Mouse (Mus musculus) embryonic facial prominence, embryonic 15.5 days (tissue): Measurements from ENCODE around the gene Zfp652. TPM values are rescaled to one million over a fixed set of nuclear protein-coding genes. Genes with fewer than 3 reads are reported as not detected.

Experiments used
- ATAC-seq: fragments of 200-750 bp; cut with Nextera tagmentation; 2 replicates; pipeline ENCODE4 v1.8.0; 2017; ENCODE audit warnings: low read depth, moderate TSS enrichment; ENCODE audit not compliant: insufficient number of reproducible peaks, low FRiP score, low TSS enrichment
- H3K27ac ChIP-seq: fragments of 300-500 bp; sonication (generic); replicated peaks from 2 replicates; pipeline ENCODE4 v1.5.1; 2015; ENCODE audit warnings: mild to moderate bottlenecking, inconsistent platforms
- H3K27me3 ChIP-seq: fragments of 300-500 bp; sonication (generic); 2 replicates; pipeline ENCODE4 v1.6.1; 2015; ENCODE audit warnings: inconsistent platforms
- H3K36me3 ChIP-seq: fragments of 300-500 bp; sonication (generic); 2 replicates; pipeline ENCODE4 v1.6.1; 2015; ENCODE audit warnings: mild to moderate bottlenecking, inconsistent platforms
- H3K4me1 ChIP-seq: fragments of 300-500 bp; sonication (generic); 2 replicates; pipeline ENCODE4 v1.6.1; 2015; ENCODE audit warnings: inconsistent platforms
- H3K4me2 ChIP-seq: fragments of 300-500 bp; sonication (generic); replicated peaks from 2 replicates; pipeline ENCODE4 v1.6.1; 2015; ENCODE audit warnings: mild to moderate bottlenecking, inconsistent platforms
- H3K4me3 ChIP-seq: fragments of 300-500 bp; sonication (generic); replicated peaks from 2 replicates; pipeline ENCODE4 v1.5.1; 2015; ENCODE audit warnings: mild to moderate bottlenecking, inconsistent platforms
- H3K9ac ChIP-seq: fragments of 300-500 bp; sonication (generic); 2 replicates; pipeline ENCODE4 v1.6.1; 2015; ENCODE audit warnings: inconsistent platforms
- H3K9me3 ChIP-seq: fragments of 300-500 bp; sonication (generic); replicated peaks from 2 replicates; pipeline ENCODE4 v1.6.1; 2016; ENCODE audit warnings: inconsistent platforms
- WGBS: fragments of 180-500 bp; shearing (Covaris S2); methylation state at CpG from one replicate; pipeline ENCODE4 v1.1.7; 2015; 5-methylcytosine and 5-hydroxymethylcytosine counted together
- polyA plus RNA-seq: library from polyadenylated mRNA; unstranded; fragments of >200 nt; fragmentation: Nextera tagmentation; extraction: Ambion mirVana; gene quantifications from 2 replicates; pipeline ENCODE4 v1.2.1, GENCODE M21; 2015

Zfp652 gene
- polyA plus RNA-seq, 1 experiment from 2014 or later = 25.6 TPM

DNA sequence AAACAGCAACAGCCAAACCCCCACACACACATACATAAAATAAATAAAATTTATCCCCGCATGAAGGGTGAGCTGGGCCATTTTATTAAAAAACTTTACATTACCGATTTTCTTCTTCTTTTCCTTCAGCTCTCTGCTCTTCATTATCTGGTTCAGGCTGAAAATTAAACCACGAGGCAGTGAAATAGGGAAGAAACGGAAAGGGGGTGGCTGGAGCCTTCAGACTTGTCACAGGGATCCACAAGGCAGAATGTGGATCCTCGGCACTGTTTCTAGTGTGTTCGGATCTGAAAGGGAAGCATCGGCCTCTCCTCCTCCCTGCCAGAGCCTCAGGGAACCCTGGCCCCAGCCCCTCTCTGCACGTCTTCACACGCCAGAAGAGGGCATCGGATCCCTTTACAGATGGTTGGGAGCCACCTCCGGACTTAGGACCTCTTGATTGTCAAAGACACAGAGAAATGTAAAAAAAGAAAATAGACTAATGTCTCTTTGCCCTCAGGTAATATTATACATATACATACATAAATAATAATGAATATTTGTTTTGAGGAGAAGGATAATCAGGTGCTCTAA is 25.3 kb upstream of the Zfp652 start:
- H3K27ac ChIP-seq = no peak overlapping the region
- H3K27me3 ChIP-seq = no peaks in the 10 kb centered on the region
- ATAC-seq = no peak
- 22% methylated on average over 11 of the region's 11 CpGs for WGBS
- no peak overlapping the region for H3K4me3 ChIP-seq
- H3K4me1 ChIP-seq = peaks cover 20% of the 10 kb centered on the region
- no peaks in the 10 kb centered on the region for H3K9me3 ChIP-seq
- H3K36me3 ChIP-seq = no peaks in the 10 kb centered on the region
- H3K4me2 ChIP-seq = no peak overlapping the region
- no peak overlapping the region for H3K9ac ChIP-seq

DNA sequence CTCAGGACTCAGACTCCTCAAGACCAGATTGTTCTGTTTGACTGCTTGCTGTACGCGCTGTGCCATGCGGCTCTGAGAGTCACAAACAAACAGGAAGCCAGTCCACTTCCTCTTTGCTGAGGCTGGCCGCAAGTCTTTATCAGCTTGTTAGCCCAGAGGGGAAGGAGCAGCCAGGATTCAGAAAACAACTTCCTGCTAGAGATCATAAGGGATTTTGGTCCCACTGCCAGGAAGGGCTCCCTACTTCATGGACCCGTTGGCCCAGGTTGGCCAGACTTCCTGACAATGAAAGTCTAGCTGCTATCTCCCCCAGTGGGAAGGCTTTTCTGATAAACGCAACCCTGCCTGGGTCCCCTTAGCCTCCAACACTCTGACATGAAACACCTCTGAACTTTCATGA is 24.0 kb upstream of the Zfp652 start:
- H3K9ac ChIP-seq = no peak overlapping the region
- 0 out of 2 replicates have a peak, but pooled peaks have one; percentile 29 for ATAC-seq
- peaks cover 17% of the 10 kb centered on the region for H3K4me1 ChIP-seq
- H3K4me3 ChIP-seq = no peak overlapping the region
- WGBS = 61% methylated on average over 6 of the region's 6 CpGs
- H3K27ac ChIP-seq = peak overlapping the region; percentile 40; the same call in 1 of the 2 replicates
- H3K27me3 ChIP-seq = no peaks in the 10 kb centered on the region
- no peaks in the 10 kb centered on the region for H3K36me3 ChIP-seq
- no peaks in the 10 kb centered on the region for H3K9me3 ChIP-seq
- no peak overlapping the region for H3K4me2 ChIP-seq

DNA sequence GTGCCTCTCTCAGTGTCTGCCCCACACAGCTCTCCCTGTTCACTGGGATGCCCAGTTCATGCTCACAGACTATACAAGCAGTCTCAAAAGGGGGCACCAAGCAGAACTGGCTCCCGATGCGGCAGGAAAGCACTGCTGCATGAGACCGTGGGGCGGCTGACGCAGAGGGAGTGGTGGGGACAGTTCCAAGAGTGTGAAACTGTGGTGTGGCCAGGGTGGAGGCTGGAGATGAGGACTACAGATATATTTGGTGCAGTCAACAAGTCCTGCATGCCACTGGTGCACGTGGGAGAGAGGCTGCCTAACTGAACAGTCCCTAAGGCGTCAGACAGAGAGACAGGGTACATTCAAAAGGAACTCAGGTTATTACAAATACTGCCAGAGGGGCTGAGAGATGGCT is 23.5 kb upstream of the Zfp652 start:
- no peaks in the 10 kb centered on the region for H3K27me3 ChIP-seq
- no peak overlapping the region for H3K9ac ChIP-seq
- H3K4me2 ChIP-seq = no peak overlapping the region
- no peaks in the 10 kb centered on the region for H3K9me3 ChIP-seq
- no peaks in the 10 kb centered on the region for H3K36me3 ChIP-seq
- no peak overlapping the region for H3K4me3 ChIP-seq
- WGBS = 45% methylated on average over 7 of the region's 7 CpGs
- no peak for ATAC-seq
- H3K27ac ChIP-seq = peak overlapping the region; percentile 40; the same call in 1 of the 2 replicates
- H3K4me1 ChIP-seq = peaks cover 17% of the 10 kb centered on the region

DNA sequence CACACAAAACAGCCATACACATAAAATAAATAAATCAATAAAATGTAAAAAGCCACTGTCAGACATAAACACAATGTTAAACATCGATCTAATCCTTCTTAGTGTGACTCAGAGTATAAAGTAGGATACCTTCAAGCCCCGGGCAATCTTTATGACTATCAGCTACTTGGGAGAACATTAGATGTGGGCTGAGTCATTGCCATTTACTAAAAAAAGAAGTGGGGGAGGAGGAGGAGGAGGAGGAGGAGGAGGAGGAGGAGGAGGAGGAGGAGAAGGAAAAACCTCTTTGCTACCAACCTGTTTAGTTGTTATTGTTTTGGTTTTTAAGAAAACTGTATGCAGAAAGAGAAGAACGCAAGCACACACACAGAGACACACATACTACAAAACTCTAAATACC is 22.9 kb upstream of the Zfp652 start:
- no peaks in the 10 kb centered on the region for H3K27me3 ChIP-seq
- WGBS = 72% methylated on average over 3 of the region's 3 CpGs

DNA sequence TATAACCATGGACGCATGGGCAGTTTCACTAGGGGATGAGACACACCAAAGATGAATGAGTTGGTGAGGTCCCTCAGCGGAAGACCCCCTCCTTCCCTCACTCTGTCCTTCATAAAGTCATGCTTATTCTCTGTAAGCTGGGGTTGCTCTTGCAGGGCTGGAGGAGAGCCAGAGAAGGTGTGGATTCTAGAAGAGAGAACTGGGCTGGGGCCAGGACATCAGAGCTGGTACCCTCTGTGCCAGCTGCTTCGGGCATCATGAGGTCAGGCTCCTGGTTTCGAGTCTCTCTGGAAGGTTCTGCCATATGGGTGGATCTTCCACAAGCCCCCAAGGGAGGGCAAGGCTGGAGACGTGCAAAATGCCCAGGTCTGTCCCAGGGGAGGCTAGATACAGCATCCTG is 13.9 kb upstream of the Zfp652 start:
- Histone ChIP-seq H3K4me2 (no peak overlapping the region), H3K36me3 (no peaks in the 10 kb centered on the region), H3K27ac (no peak overlapping the region), H3K4me1 (peaks cover 9% of the 10 kb centered on the region; the same call in 1 of the 2 replicates), H3K9ac (no peak overlapping the region), H3K27me3 (no peaks in the 10 kb centered on the region), H3K9me3 (no peaks in the 10 kb centered on the region), H3K4me3 (no peak overlapping the region)
- no peak for ATAC-seq
- 71% methylated on average over 5 of the region's 5 CpGs for WGBS

More for the DNA sequence above, 22.9 kb upstream of the Zfp652 start:
- peaks cover 17% of the 10 kb centered on the region for H3K4me1 ChIP-seq
- no peaks in the 10 kb centered on the region for H3K36me3 ChIP-seq
- H3K9ac ChIP-seq = no peak overlapping the region
- no peak for ATAC-seq
- H3K4me2 ChIP-seq = no peak overlapping the region
- no peaks in the 10 kb centered on the region for H3K9me3 ChIP-seq
- H3K27ac ChIP-seq = no peak overlapping the region
- H3K4me3 ChIP-seq = no peak overlapping the region

DNA sequence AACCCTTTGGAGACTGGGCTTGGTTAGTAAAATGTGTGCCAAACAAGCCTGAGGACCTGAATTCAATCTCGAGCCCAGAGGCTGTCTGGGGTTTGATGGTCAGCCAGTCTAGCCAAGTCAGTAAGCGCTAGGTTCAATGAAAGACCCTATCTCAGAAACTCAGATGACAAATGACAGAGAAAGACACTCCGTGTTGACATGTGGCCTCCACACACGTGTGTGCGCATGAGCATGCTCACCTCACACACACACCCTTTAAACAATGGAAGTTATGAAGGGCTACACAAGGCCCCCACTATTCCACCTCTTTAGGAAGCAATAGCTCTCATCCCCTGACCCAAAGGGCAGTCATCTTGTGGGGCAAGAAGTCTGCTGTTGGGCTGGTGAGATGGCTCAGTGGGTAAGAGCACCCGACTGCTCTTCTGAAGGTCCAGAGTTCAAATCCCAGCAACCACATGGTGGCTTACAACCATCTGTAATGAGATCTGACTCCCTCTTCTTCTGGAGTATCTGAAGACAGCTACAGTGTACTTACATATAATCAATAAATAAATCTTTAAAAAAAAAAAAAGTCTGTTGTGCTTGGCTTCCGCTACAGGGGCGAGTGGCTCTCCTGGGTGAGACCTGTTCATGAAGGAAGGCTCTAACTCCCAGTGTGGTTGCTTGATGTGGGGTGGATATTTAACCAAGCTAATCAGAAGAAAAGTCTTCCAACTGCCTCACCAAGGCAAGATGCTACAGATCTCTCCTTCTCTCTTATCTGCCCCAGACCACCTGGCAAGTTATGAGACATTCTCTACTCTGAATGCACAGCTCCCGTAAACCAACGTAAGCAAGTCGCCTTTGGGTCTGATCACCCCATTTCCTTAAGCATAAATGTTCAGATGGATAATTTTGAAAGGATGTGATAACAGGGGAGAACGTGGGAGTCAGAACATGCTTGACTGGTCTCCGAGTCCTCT is 11.4 kb upstream of the Zfp652 start:
- ATAC-seq = no peak
- no peak overlapping the region for H3K4me2 ChIP-seq
- no peak overlapping the region for H3K9ac ChIP-seq
- H3K9me3 ChIP-seq = no peaks in the 10 kb centered on the region
- no peaks in the 10 kb centered on the region for H3K27me3 ChIP-seq
- 87% methylated on average over 13 of the region's 13 CpGs for WGBS
- no peaks in the 10 kb centered on the region for H3K36me3 ChIP-seq
- peaks cover 9% of the 10 kb centered on the region; the same call in 1 of the 2 replicates for H3K4me1 ChIP-seq
- no peak overlapping the region for H3K27ac ChIP-seq
- H3K4me3 ChIP-seq = no peak overlapping the region

DNA sequence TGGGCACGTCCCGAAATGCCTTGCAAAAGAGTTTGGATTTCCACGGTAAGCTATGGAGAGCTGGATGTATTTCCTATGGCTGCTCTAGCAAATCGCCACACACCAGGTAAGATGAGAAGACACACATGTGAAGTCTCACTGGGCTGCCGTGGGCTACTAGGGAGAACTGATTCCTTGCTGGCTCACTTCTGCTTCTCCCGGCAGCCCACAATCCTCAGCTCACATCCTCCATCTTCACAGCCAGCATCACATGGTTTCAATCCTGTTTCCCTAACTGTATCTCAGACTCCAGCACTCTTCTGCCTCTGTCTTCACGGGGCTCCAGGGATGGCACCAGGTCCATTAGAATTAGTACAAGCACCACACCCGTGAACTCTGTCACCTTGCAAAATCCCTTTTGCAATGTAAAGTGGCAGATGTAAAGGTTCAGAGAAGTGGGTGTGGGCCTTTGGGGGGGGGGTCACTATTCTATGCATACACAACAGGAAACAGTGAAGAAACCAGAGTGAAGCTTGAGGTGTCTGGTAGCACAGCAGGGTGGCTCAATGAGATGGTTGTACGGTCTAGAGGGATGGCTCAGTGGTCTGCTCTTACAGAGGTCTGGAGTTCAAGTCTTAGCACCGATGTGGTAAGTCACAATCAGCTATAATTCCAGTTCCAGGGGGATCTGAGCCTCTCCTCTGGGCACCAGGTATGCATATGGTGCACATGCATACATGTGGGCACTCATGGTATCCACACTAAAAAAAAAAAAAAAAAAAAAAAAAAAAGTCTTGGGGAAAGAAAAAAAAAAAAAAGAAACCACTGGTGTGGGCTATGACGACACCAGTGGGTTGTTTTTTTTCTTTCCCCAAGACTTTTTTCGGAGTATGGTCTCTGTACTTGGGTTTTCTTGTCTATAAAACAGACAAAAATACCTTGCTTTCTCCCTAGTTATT is 8.2 kb upstream of the Zfp652 start:
- no peaks in the 10 kb centered on the region for H3K27me3 ChIP-seq
- H3K9ac ChIP-seq = no peak overlapping the region
- H3K4me1 ChIP-seq = no peaks in the 10 kb centered on the region
- H3K36me3 ChIP-seq = no peaks in the 10 kb centered on the region
- H3K9me3 ChIP-seq = no peaks in the 10 kb centered on the region
- H3K4me2 ChIP-seq = no peak overlapping the region
- H3K4me3 ChIP-seq = no peak overlapping the region
- ATAC-seq = no peak
- H3K27ac ChIP-seq = no peak overlapping the region
- 84% methylated on average over 12 of the region's 12 CpGs for WGBS

DNA sequence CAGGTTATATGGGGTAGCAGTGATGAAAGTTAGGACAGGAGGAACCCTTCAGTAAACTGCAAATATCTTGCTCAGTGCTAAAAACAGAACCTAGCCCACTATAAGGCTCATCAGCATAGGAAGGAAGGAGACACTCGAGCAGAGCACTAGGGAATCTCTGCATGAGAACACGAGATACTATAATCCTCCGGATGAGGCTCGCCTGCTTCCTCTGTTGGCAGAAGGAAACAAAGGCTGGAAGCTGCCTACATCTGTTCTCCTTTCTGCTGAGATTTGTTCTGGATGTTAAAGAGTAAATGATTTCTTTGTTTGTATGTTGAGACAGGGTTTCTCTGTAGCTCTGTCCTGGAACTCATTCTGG is 7.5 kb upstream of the Zfp652 start:
- no peak for ATAC-seq
- 64% methylated on average over 4 of the region's 4 CpGs for WGBS

DNA sequence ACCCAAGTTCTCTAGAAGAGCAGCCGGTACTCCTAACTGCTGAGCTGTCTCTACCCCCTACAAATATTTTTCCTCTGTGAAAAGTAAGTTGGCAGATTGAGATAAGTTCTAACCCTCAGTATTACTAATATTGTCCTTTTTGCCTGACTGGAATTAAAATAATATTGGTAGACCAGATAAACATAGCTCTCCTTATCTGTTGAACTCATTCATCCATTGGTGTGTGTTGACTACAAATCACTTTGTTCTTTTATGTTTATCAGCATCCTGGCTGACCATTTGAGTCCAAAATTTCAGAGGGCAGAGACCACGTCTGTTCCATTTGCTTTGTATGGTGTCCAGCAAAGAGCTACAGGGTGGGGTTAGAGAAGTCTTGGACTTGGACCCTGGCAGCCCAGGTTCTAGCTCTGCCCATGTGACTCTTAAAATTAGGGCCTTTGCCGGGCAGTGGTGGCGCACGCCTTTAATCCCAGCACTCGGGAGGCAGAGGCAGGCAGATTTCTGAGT is 2.9 kb upstream of the Zfp652 start:
- 93% methylated on average over 6 of the region's 6 CpGs for whole genome bisulfite sequencing
- H3K4me3 ChIP-seq = no peak overlapping the region
- H3K4me1 ChIP-seq = peaks cover 17% of the 10 kb centered on the region
- H3K36me3 ChIP-seq = no peaks in the 10 kb centered on the region
- no peaks in the 10 kb centered on the region for H3K27me3 ChIP-seq
- H3K4me2 ChIP-seq = no peak overlapping the region
- no peak overlapping the region for H3K9ac ChIP-seq
- no peak overlapping the region for H3K27ac ChIP-seq
- ATAC-seq = no peak
- no peaks in the 10 kb centered on the region for H3K9me3 ChIP-seq

More for the DNA sequence above, 7.5 kb upstream of the Zfp652 start:
- H3K9me3 ChIP-seq = no peaks in the 10 kb centered on the region
- H3K27ac ChIP-seq = no peak overlapping the region
- no peak overlapping the region for H3K4me2 ChIP-seq
- no peaks in the 10 kb centered on the region for H3K4me1 ChIP-seq
- H3K27me3 ChIP-seq = no peaks in the 10 kb centered on the region
- H3K4me3 ChIP-seq = no peak overlapping the region
- H3K9ac ChIP-seq = no peak overlapping the region
- H3K36me3 ChIP-seq = no peaks in the 10 kb centered on the region

DNA sequence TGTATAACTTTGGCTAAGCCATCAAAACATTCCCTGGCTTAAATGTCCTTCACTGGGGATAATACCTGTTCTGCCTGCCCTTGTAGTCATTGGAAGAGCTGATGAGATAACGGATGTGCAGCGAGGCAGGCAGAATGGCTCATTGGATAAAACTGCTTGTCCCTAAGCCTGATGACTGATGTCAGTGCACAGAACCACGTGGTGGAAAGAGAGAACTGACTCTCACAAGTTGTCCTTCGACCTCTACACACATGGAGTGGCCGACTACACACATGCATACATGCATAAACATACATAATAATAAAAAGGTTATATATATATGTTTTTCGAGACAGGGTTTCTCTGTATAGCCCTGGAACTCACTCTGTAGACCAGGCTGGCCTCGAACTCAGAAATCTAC is 2.0 kb upstream of the Zfp652 start:
- Histone ChIP-seq H3K36me3 (no peaks in the 10 kb centered on the region), H3K4me3 (no peak overlapping the region), H3K27ac (no peak overlapping the region), H3K27me3 (no peaks in the 10 kb centered on the region), H3K9me3 (no peaks in the 10 kb centered on the region), H3K9ac (no peak overlapping the region), H3K4me1 (peaks cover 26% of the 10 kb centered on the region), H3K4me2 (no peak overlapping the region)
- WGBS = 83% methylated on average over 7 of the region's 7 CpGs
- no peak for ATAC-seq
